Mouse (Mus musculus) kidney, embryonic 14.5 days (tissue): ENCODE measurements at regions not wholly inside any gene's neighbourhood (a gene's known extent, or its start where the extent isn't known, plus 50 kb on each side); places are given as distances from the start of the nearest gene placed in this dataset.

Experiments used
- ATAC-seq: fragments of 200-750 bp; cut with Nextera tagmentation; 2 replicates; pipeline ENCODE4 v1.8.0; 2017; ENCODE audit warnings: moderate number of reproducible peaks, mild to moderate bottlenecking, moderate TSS enrichment, moderate library complexity; ENCODE audit not compliant: low FRiP score, low TSS enrichment
- H3K27ac ChIP-seq: fragments of 300-500 bp; sonication (generic); 2 replicates; pipeline ENCODE4 v1.5.1; 2014; ENCODE audit warnings: low read depth, mild to moderate bottlenecking, low read length, moderate library complexity, mixed read lengths
- H3K27me3 ChIP-seq: fragments of 300-500 bp; sonication (generic); 2 replicates; pipeline ENCODE4 v1.6.1; 2014; ENCODE audit warnings: mild to moderate bottlenecking, low read length; ENCODE audit not compliant: control insufficient read depth, insufficient read depth
- H3K36me3 ChIP-seq: fragments of 300-500 bp; sonication (generic); 2 replicates; pipeline ENCODE4 v1.6.1; 2014; ENCODE audit warnings: low read length, mixed read lengths; ENCODE audit not compliant: control insufficient read depth, insufficient read depth
- H3K4me1 ChIP-seq: fragments of 300-500 bp; sonication (generic); 2 replicates; pipeline ENCODE4 v1.6.1; 2014; ENCODE audit warnings: low read length, mixed read lengths; ENCODE audit not compliant: control insufficient read depth, insufficient read depth
- H3K4me2 ChIP-seq: fragments of 300-500 bp; sonication (generic); replicated peaks from 2 replicates; pipeline ENCODE4 v1.6.1; 2014; ENCODE audit warnings: low read depth, mild to moderate bottlenecking, low read length
- H3K4me3 ChIP-seq: fragments of 300-500 bp; sonication (generic); 2 replicates; pipeline ENCODE4 v1.5.1; 2014; ENCODE audit warnings: mild to moderate bottlenecking, low read length
- H3K9ac ChIP-seq: fragments of 300-500 bp; sonication (generic); 2 replicates; pipeline ENCODE4 v1.6.1; 2014; ENCODE audit warnings: low read depth, mild to moderate bottlenecking, low read length, moderate library complexity
- H3K9me3 ChIP-seq: fragments of 300-500 bp; sonication (generic); 2 replicates; pipeline ENCODE4 v1.6.1; 2016; ENCODE audit warnings: low read length; ENCODE audit not compliant: control insufficient read depth
- WGBS: fragments of 180-500 bp; shearing (Covaris S2); extraction: QIAGEN DNeasy Blood & Tissue Kit; methylation state at CpG from one replicate; pipeline ENCODE4 v1.1.7; 2014; 5-methylcytosine and 5-hydroxymethylcytosine counted together

DNA sequence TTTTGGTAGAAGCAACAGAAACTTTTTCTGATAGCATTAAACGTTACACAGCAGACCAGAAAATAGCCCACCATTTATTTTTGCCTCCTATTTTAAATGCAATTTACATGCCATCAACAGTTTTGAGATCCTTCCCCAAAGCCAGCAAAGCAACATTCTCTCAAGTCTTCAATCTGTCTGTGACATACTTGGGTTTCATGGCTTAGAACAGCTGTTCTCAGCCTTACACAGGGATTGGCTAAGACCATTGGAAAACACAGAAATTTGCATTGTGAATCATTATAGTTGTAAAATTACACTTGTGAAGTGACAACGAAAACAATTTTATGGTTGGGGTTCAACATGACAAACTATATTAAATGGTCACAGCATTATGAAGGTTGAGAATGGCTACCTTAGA is 268.8 kb upstream of the Marcks start:
- Histone ChIP-seq H3K9ac (no peak overlapping the region), H3K36me3 (no peaks in the 10 kb centered on the region), H3K9me3 (no peaks in the 10 kb centered on the region), H3K4me2 (no peak overlapping the region), H3K4me1 (no peaks in the 10 kb centered on the region), H3K27ac (no peak overlapping the region), H3K27me3 (no peaks in the 10 kb centered on the region), H3K4me3 (no peak overlapping the region)
- 76% methylated on average over 2 of the region's 2 CpGs for WGBS
- no peak for ATAC-seq

DNA sequence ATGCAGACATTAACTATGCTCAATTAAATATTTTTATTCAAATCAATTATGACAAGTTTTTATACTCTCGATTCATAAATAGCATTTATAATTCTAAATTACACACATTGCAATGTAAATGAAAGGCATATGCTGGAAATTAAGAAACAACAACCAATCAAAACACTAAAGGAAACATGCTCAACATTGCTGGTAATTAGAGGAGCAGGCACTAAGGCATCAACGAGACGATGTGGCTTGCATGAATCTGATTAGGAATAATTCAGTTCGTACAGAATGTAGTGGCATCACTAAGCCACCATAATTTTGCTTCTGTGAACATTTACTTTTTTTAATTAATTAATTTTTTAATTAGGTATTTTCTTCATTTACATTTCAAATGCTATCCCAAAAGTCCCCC is 266.2 kb upstream of the Marcks start:
- H3K27ac ChIP-seq = no peak overlapping the region
- no peaks in the 10 kb centered on the region for H3K4me1 ChIP-seq
- no peak overlapping the region for H3K4me3 ChIP-seq
- H3K9me3 ChIP-seq = no peaks in the 10 kb centered on the region
- no peak overlapping the region for H3K4me2 ChIP-seq
- no peaks in the 10 kb centered on the region for H3K27me3 ChIP-seq
- 94% methylated on average over 4 of the region's 4 CpGs for WGBS
- H3K36me3 ChIP-seq = no peaks in the 10 kb centered on the region
- ATAC-seq = no peak
- no peak overlapping the region for H3K9ac ChIP-seq

DNA sequence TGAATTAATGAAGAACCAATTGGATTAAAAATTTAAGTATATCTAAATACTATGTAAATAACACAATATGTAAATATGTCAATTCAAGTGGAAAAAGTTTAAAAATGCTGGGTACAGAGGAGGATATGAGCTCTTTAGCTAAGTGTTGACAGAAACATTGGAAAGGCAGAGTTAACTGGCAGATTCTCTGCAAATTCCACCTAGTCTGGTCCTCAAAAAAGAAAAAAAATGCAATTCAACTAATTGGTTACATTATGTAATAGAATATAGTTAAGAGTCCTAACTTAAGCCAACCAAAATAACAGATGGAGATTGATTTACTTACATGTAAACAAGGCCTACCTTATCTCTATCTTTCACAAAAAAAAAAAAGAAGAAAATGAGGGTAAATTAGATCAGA is 265.7 kb upstream of the Marcks start:
- no peak for ATAC-seq
- Histone ChIP-seq H3K4me3 (no peak overlapping the region), H3K27ac (no peak overlapping the region), H3K27me3 (no peaks in the 10 kb centered on the region), H3K9ac (no peak overlapping the region), H3K9me3 (no peaks in the 10 kb centered on the region), H3K4me2 (no peak overlapping the region), H3K4me1 (no peaks in the 10 kb centered on the region), H3K36me3 (no peaks in the 10 kb centered on the region)

DNA sequence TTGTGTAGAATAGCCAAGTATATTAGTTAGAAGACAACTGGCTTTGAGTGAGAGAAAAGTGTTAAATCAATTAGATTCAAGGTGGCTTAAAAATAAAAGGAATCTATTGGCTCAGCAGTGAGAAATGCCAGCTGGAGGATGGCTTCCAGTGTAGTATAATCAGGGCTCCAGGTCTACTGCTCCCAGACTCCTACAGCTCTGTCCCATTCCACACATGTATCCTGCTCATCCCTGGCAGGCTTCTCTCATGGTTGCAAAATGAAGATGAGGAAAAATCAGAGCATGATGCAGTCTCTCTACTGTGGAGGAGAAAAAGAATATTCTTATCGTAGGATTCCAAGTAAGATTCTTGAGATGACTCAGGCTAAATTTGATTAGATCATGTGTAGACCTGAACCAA is 263.7 kb upstream of the Marcks start:
- no peak overlapping the region for H3K9ac ChIP-seq
- ATAC-seq = no peak
- WGBS = 93% methylated on average over 1 of the region's 1 CpGs
- no peaks in the 10 kb centered on the region for H3K36me3 ChIP-seq
- peaks cover 3% of the 10 kb centered on the region; the same call in 1 of the 2 replicates for H3K4me1 ChIP-seq
- no peak overlapping the region for H3K4me3 ChIP-seq
- H3K9me3 ChIP-seq = no peaks in the 10 kb centered on the region
- H3K27me3 ChIP-seq = no peaks in the 10 kb centered on the region
- no peak overlapping the region for H3K4me2 ChIP-seq
- no peak overlapping the region for H3K27ac ChIP-seq

DNA sequence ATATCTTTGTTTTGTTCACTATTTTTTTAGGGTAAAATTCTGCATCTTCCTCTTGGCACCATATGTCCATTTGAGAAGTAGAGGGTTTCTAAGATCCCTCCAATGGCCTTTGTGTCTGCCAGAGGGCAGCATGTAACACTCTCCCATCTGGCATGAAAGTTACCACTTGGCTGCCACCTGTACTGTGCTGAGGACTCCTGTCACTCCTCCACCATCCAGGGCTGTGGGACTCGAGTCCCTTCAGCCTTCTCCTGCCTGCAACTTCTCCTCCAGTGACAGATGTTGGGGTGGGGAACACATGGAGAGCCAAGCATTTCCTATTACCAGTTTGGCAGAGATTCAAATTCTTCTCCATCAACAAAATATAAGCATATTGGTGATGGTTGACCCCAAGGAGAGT is 262.3 kb upstream of the Marcks start:
- H3K27ac ChIP-seq = no peak overlapping the region
- no peak overlapping the region for H3K4me3 ChIP-seq
- no peak overlapping the region for H3K4me2 ChIP-seq
- peaks cover 3% of the 10 kb centered on the region; the same call in 1 of the 2 replicates for H3K4me1 ChIP-seq
- no peak for ATAC-seq
- no peaks in the 10 kb centered on the region for H3K9me3 ChIP-seq
- no peaks in the 10 kb centered on the region for H3K36me3 ChIP-seq
- no peak overlapping the region for H3K9ac ChIP-seq
- WGBS = 19% methylated on average over 1 of the region's 1 CpGs
- no peaks in the 10 kb centered on the region for H3K27me3 ChIP-seq

DNA sequence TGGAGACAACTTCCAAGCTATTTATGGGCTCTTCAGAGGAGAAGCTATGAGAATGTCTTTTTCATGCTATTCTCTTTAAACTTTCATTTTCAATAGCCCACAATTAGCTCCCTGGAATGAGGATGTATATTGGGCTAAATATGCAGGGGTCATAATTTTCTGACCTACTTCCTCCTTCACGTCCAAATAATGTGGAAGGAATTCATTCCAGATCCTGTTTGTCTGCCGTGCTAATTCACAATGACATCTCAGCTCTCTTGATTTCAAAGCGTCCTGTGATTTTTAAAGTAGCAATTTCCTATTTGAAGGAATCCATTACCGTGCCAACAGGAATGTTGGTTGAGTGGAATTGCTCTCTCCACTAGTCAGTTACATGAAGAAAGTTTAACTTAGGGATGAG is 261.7 kb upstream of the Marcks start:
- Histone ChIP-seq H3K4me1 (peaks cover 3% of the 10 kb centered on the region; the same call in 1 of the 2 replicates), H3K27me3 (no peaks in the 10 kb centered on the region), H3K27ac (no peak overlapping the region), H3K4me2 (no peak overlapping the region), H3K9me3 (no peaks in the 10 kb centered on the region), H3K9ac (no peak overlapping the region), H3K36me3 (no peaks in the 10 kb centered on the region), H3K4me3 (no peak overlapping the region)
- 10% methylated on average over 4 of the region's 4 CpGs for WGBS
- no peak for ATAC-seq

DNA sequence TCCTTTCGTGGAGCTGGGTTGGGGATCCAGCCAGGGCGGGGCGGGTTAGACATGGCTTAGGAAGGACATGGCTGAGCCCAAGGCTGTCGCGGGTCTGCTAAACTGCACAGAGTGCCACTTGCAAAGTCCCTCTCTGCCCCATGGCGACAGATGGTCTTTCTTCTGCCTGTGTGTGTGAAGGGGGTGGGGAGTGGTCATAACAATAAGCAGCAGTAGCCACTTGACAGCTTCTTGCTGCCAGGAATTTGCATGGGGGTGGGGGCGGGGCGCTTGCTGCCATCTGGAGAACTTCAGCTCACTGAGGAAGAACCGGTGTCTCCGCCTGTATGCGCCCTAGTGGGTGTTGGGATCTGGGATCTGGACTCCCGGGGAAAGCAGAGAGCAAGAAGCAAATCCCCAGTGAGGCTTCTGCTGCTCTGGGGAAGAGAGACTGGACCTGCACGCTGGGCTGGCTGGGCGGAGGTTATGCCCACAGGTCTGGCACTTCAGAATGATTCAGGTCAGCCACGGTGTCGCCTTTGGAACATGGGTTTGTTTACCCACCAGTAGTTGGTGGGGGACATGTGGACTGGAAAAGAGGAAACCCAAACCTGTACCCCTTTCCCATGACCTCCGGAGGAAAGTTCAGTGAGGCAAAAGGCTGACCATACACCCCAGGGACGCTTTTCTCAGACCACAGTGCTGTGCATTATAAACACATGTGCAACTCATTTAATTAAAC is 258.7 kb upstream of the Marcks start:
- peak overlapping the region; percentile 54 for H3K9ac ChIP-seq
- peaks cover 3% of the 10 kb centered on the region; the same call in 1 of the 2 replicates for H3K4me1 ChIP-seq
- H3K4me2 ChIP-seq = peak overlapping the region; percentile 50
- no peaks in the 10 kb centered on the region for H3K36me3 ChIP-seq
- no peaks in the 10 kb centered on the region for H3K27me3 ChIP-seq
- peak; percentile 93 for ATAC-seq
- 2% methylated on average over 18 of the region's 18 CpGs for WGBS
- no peaks in the 10 kb centered on the region for H3K9me3 ChIP-seq
- peak overlapping the region; percentile 28 for H3K4me3 ChIP-seq
- peak overlapping the region; percentile 63 for H3K27ac ChIP-seq

DNA sequence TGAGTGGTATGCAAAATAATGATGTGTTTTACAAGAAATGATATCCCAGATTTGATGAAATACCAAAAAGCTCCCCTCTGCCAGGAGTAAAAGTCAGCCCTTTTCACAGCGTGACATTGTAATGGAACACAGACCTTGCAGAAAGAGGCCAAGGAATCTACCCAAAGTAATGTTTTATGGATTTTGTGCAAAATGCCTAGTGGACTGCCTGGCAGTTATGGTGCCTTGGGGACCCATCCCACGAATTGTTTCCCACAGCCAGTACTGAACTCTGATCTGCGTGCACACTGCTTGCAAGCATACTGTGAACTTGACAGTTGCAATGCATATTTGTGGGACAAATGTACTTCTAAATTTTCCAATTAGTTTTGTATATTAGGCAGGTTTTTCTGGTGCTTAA is 251.3 kb upstream of the Marcks start:
- ATAC-seq = no peak
- Histone ChIP-seq H3K36me3 (no peaks in the 10 kb centered on the region), H3K27ac (no peak overlapping the region), H3K9ac (no peak overlapping the region), H3K4me3 (no peak overlapping the region), H3K4me1 (no peaks in the 10 kb centered on the region), H3K4me2 (no peak overlapping the region), H3K9me3 (no peaks in the 10 kb centered on the region), H3K27me3 (no peaks in the 10 kb centered on the region)
- WGBS = 56% methylated on average over 3 of the region's 3 CpGs

DNA sequence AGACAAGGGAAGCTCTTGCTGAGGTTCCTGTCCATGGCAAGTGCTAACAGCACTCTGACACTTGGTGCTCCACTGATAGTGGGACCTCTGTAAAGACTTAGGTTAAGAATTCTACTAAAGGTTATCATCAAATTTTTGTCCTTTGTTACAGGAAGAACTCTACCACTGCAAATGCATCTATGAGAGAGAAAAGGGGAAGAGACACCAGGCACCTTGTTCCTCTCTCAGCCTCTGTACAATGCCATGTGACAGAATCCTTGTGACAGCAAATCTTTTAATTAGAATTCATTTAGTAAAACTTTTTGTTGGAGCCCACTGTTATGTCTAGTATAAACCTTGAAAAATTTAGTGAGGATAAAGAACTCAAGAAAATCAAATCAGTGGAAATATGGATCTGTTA is 247.5 kb upstream of the Marcks start:
- no peak overlapping the region for H3K9ac ChIP-seq
- ATAC-seq = no peak
- H3K9me3 ChIP-seq = no peaks in the 10 kb centered on the region
- no peak overlapping the region for H3K27ac ChIP-seq
- H3K4me1 ChIP-seq = no peaks in the 10 kb centered on the region
- H3K4me3 ChIP-seq = no peak overlapping the region
- H3K4me2 ChIP-seq = no peak overlapping the region
- no peaks in the 10 kb centered on the region for H3K36me3 ChIP-seq
- H3K27me3 ChIP-seq = no peaks in the 10 kb centered on the region
